Mouse (Mus musculus) hindbrain, embryonic 12.5 days (tissue): ENCODE measurements around the gene Gm732. TPM values are rescaled to one million over a fixed set of nuclear protein-coding genes. Genes with fewer than 3 reads are reported as not detected.

Experiments
- ATAC-seq: fragments of 200-750 bp; cut with Nextera tagmentation; 2 replicates; pipeline ENCODE4 v1.8.0; 2017; ENCODE audit warnings: moderate TSS enrichment; ENCODE audit not compliant: low FRiP score
- H3K27ac ChIP-seq: fragments of 300-500 bp; sonication (generic); 2 replicates; pipeline ENCODE4 v1.5.1; 2016; ENCODE audit warnings: mild to moderate bottlenecking
- H3K27me3 ChIP-seq: fragments of 300-500 bp; sonication (generic); 2 replicates; pipeline ENCODE4 v1.6.1; 2016; ENCODE audit warnings: mild to moderate bottlenecking
- H3K36me3 ChIP-seq: fragments of 300-500 bp; sonication (generic); 2 replicates; pipeline ENCODE4 v1.6.1; 2016; ENCODE audit warnings: mild to moderate bottlenecking
- H3K4me1 ChIP-seq: fragments of 300-500 bp; sonication (generic); 2 replicates; pipeline ENCODE4 v1.6.1; 2016
- H3K4me2 ChIP-seq: fragments of 300-500 bp; sonication (generic); replicated peaks from 2 replicates; pipeline ENCODE4 v1.6.1; 2016; ENCODE audit warnings: mild to moderate bottlenecking
- H3K4me3 ChIP-seq: fragments of 300-500 bp; sonication (generic); 2 replicates; pipeline ENCODE4 v1.5.1; 2016; ENCODE audit warnings: mild to moderate bottlenecking
- H3K9ac ChIP-seq: fragments of 300-500 bp; sonication (generic); 2 replicates; pipeline ENCODE4 v1.6.1; 2016; ENCODE audit warnings: mild to moderate bottlenecking, moderate library complexity
- H3K9me3 ChIP-seq: fragments of 300-500 bp; sonication (generic); replicated peaks from 2 replicates; pipeline ENCODE4 v1.6.1; 2016; ENCODE audit warnings: mild to moderate bottlenecking
- WGBS: fragments of 180-500 bp; shearing (Covaris S2); methylation state at CpG from one replicate; pipeline ENCODE4 v1.1.7; 2016; 5-methylcytosine and 5-hydroxymethylcytosine counted together
- polyA plus RNA-seq: library from polyadenylated mRNA; unstranded; fragments of >200 nt; fragmentation: Nextera tagmentation; extraction: Ambion mirVana; gene quantifications from 2 replicates; pipeline ENCODE4 v1.2.1, GENCODE M21; 2016

Gm732 gene
- not detected in 2 replicates for polyA plus RNA-seq

GRCm38 (mm10) chrX:107948365-107948764 lies at the start of gene Gm732:
Gene Gm732, minus strand, starts transcription at chrX:107948465.
- WGBS, result 79% methylated on average over 1 of the region's 1 CpGs
- Histone ChIP-seq H3K9ac (no peak within 1 kb of the TSS), H3K4me3 (no peak within 1 kb of the TSS), H3K9me3 (no peaks in the 10 kb centered on the region), H3K4me2 (no peak within 1 kb of the TSS), H3K27me3 (no peaks in the 10 kb centered on the region), H3K36me3 (no peaks in the 10 kb centered on the region), H3K4me1 (no peaks in the 10 kb centered on the region), H3K27ac (no peak within 1 kb of the TSS)
- no peak for ATAC-seq

Other genes starting within 250 kb of the Gm732 start
- not detected in 2 replicates for gene Tent5d, start 155.9 kb downstream of the Gm732 start, polyA plus RNA-seq
- gene 2610002M06Rik, start 132.1 kb downstream of the Gm732 start, polyA plus RNA-seq, result 11.0 and 12.1 TPM in 2 replicates